Mouse (Mus musculus) hindbrain, embryonic 10.5 days (tissue): ENCODE results near the gene Hint1. TPM values are rescaled to one million over a fixed set of nuclear protein-coding genes. Genes with fewer than 3 reads are reported as not detected.

Experiments used
- DNase-seq: peaks from one replicate; pipeline ENCODE4 v3.0.0-alpha.2; 2017; ENCODE audit warnings: low spot score
- H3K27ac ChIP-seq: fragments of 300-500 bp; sonication (generic); 2 replicates; pipeline ENCODE4 v1.5.1; 2016; ENCODE audit warnings: mild to moderate bottlenecking, moderate library complexity
- H3K27me3 ChIP-seq: fragments of 300-500 bp; sonication (generic); 2 replicates; pipeline ENCODE4 v1.6.1; 2016; ENCODE audit warnings: mild to moderate bottlenecking; ENCODE audit not compliant: poor library complexity, insufficient read depth, severe bottlenecking
- H3K36me3 ChIP-seq: fragments of 300-500 bp; sonication (generic); 2 replicates; pipeline ENCODE4 v1.6.1; 2016; ENCODE audit warnings: mild to moderate bottlenecking, moderate library complexity
- H3K4me1 ChIP-seq: fragments of 300-500 bp; sonication (generic); replicated peaks from 2 replicates; pipeline ENCODE4 v1.6.1; 2016; ENCODE audit warnings: mild to moderate bottlenecking
- H3K4me3 ChIP-seq: fragments of 300-500 bp; sonication (generic); 2 replicates; pipeline ENCODE4 v1.5.1; 2016; ENCODE audit warnings: mild to moderate bottlenecking, moderate library complexity
- H3K9me3 ChIP-seq: fragments of 300-500 bp; sonication (generic); 2 replicates; pipeline ENCODE4 v1.6.1; 2016; ENCODE audit warnings: mild to moderate bottlenecking, moderate library complexity
- WGBS: fragments of 180-500 bp; shearing (Covaris S2); methylation state at CpG from one replicate; pipeline ENCODE4 v1.1.7; 2016; 5-methylcytosine and 5-hydroxymethylcytosine counted together
- polyA plus RNA-seq: library from polyadenylated mRNA; unstranded; fragments of >200 nt; fragmentation: Nextera tagmentation; extraction: Ambion mirVana; gene quantifications from 2 replicates; pipeline ENCODE4 v1.2.1, GENCODE M21; 2016

Gene Hint1
- polyA plus RNA-seq, 1 experiment from 2014 or later: 627 TPM

DNA sequence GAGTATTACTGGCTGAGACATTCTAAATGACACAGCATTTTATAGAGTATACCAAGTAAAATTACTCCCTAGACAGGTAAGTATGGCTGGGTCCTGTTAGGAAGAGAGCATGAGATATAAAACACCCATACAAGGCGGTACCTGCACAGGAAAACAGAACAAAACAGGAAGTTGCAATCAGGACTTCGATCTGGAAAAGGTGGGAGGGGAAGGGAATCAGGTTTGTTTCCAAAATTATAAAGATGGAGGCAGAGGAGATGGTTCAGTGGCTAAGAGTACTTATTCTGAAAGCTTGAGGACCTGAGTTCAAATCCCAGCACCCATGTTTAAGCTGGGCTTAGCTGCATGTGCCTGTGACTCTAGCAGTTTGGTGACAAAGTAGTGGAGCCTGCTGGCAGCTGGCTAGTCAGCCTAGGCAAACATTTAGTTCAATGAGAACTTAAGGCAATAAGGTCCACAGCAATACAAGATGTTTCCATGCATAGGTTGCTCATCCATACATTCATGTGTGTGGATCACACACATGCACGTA, 1.8 kb downstream of the Hint1 start:
- H3K27me3 ChIP-seq: no peaks in the 10 kb centered on the region
- no peak overlapping the region for H3K27ac ChIP-seq
- WGBS: 87% methylated on average over 3 of the region's 3 CpGs
- peaks cover 36% of the 10 kb centered on the region for H3K4me1 ChIP-seq
- H3K9me3 ChIP-seq: no peaks in the 10 kb centered on the region
- no peak for DNase-seq
- H3K36me3 ChIP-seq: peaks cover 50% of the 10 kb centered on the region
- H3K4me3 ChIP-seq: peak overlapping the region; percentile 93

DNA sequence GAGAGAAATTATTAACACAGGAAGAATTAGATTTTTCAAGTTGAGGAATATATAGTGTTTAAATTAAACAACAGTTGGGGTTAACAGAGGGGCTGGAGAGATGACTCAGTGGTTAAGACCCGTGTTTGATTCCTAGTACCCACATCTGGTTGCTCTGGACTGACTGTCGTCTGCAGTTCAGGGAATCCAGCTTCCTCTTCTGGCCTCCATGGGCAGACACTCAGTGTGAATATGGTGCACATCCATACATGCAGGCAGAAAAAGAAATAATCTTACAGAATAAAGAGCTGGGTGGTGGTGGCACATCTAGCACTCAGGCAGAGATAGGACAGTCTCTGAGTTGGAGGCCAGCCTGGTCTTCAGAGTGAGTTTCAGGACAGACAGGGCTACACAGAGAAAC, 2.3 kb downstream of the Hint1 start:
- WGBS: 87% methylated on average over 2 of the region's 2 CpGs
- no peaks in the 10 kb centered on the region for H3K9me3 ChIP-seq
- peak overlapping the region; percentile 8; the same call in 1 of the 2 replicates for H3K27ac ChIP-seq

GRCm38 (mm10) chr11:54869318-54869717, 3.1 kb downstream of the Hint1 start:
- WGBS: 91% methylated on average over 3 of the region's 3 CpGs
- Histone ChIP-seq H3K27me3 (no peaks in the 10 kb centered on the region), H3K4me3 (no peak overlapping the region), H3K4me1 (peaks cover 36% of the 10 kb centered on the region), H3K27ac (no peak overlapping the region), H3K36me3 (peaks cover 63% of the 10 kb centered on the region), H3K9me3 (no peaks in the 10 kb centered on the region)
- DNase-seq: no peak

More for the DNA sequence above, 2.3 kb downstream of the Hint1 start:
- peaks cover 54% of the 10 kb centered on the region for H3K36me3 ChIP-seq
- no peak for DNase-seq
- peak overlapping the region; percentile 93 for H3K4me3 ChIP-seq
- H3K27me3 ChIP-seq: no peaks in the 10 kb centered on the region
- peaks cover 36% of the 10 kb centered on the region for H3K4me1 ChIP-seq

- 83% methylated on average over 7 of the region's 7 CpGs for WGBS
- Histone ChIP-seq H3K4me3 (no peak overlapping the region), H3K27me3 (no peaks in the 10 kb centered on the region), H3K36me3 (peaks cover 74% of the 10 kb centered on the region), H3K9me3 (no peaks in the 10 kb centered on the region), H3K4me1 (peaks cover 25% of the 10 kb centered on the region), H3K27ac (no peak overlapping the region)
- DNase-seq: no peak
These were observed 5.8 kb downstream of the Hint1 start for GRCm38 (mm10) chr11:54871831-54872537.

- Histone ChIP-seq H3K27me3 (no peaks in the 10 kb centered on the region), H3K4me3 (no peak overlapping the region), H3K9me3 (no peaks in the 10 kb centered on the region), H3K4me1 (peaks cover 4% of the 10 kb centered on the region), H3K27ac (no peak overlapping the region), H3K36me3 (peaks cover 43% of the 10 kb centered on the region)
- DNase-seq: no peak
- WGBS: 83% methylated on average over 5 of the region's 5 CpGs
These were observed 9.8 kb downstream of the Hint1 start for GRCm38 (mm10) chr11:54876031-54876430.

DNA sequence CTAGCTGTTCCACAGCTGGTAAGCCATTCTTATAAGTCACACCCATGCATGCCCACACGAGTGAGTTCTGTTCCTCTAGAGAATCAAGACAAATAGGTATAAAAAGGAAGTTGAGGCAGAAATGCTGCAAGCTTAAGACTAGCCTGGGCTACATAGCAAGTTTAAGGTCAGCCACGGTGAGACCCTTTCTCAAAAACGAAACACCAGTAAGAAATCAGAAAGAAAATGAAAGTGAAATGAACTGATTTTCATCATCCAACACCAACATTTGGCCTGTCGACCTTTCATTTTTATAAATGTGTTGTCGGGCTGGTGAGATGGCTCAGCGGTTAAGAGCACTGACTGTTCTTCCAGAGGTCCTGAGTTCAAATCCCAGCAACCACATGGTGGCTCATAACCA, 12.7 kb downstream of the Hint1 start:
- H3K27me3 ChIP-seq: no peaks in the 10 kb centered on the region
- H3K27ac ChIP-seq: no peak overlapping the region
- no peak for DNase-seq
- peaks cover 17% of the 10 kb centered on the region for H3K4me1 ChIP-seq
- no peaks in the 10 kb centered on the region for H3K9me3 ChIP-seq
- 83% methylated on average over 6 of the region's 6 CpGs for whole genome bisulfite sequencing
- H3K4me3 ChIP-seq: no peak overlapping the region
- H3K36me3 ChIP-seq: peaks cover 15% of the 10 kb centered on the region

DNA sequence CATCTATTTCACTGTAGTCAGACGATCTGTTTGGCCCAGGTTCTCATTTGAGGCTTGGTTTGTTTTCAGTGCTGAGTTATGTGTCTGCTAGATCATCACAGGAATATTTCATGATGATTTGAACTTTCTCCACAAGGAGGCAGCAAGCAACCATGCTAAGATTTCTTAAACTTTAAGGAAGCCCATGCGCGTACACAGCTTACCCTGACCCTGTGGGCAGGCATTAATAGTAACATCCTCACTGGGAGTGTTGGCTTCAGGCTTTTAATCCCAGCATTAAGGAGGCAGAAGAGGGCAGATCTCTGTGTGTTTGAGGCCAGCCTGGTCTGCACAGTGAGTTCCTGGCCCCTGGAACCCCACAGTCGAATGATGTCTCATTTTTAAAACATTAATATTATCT, 13.3 kb downstream of the Hint1 start:
- Histone ChIP-seq H3K4me3 (no peak overlapping the region), H3K27ac (no peak overlapping the region), H3K9me3 (no peaks in the 10 kb centered on the region), H3K27me3 (no peaks in the 10 kb centered on the region), H3K36me3 (peaks cover 9% of the 10 kb centered on the region), H3K4me1 (peaks cover 18% of the 10 kb centered on the region)
- WGBS: 43% methylated on average over 4 of the region's 4 CpGs
- DNase-seq: no peak

DNA sequence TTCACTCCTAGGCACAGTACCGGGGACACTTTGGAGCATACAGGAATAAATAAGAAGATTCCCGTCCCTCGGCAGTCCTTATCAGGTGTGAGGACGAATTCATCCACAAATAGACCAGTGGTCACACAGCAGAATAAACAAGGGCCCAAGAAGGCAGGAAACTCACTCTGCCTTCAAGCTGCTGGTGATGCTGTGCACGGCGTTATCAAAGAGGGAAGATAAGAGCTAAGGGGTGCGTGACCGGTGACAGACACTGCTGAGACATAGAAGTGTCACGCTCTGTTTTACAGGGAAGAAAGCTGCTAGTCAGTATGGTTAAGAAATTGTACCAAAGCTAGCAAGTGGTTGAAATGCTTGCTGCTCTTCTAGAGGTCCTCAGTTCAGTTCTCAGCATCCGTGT, 13.7 kb downstream of the Hint1 start:
- H3K4me3 ChIP-seq: no peak overlapping the region
- no peaks in the 10 kb centered on the region for H3K27me3 ChIP-seq
- peaks cover 23% of the 10 kb centered on the region for H3K4me1 ChIP-seq
- H3K36me3 ChIP-seq: peaks cover 4% of the 10 kb centered on the region; the same call in 1 of the 2 replicates
- no peak overlapping the region for H3K27ac ChIP-seq
- WGBS: 80% methylated on average over 10 of the region's 10 CpGs
- DNase-seq: no peak
- no peaks in the 10 kb centered on the region for H3K9me3 ChIP-seq

DNA sequence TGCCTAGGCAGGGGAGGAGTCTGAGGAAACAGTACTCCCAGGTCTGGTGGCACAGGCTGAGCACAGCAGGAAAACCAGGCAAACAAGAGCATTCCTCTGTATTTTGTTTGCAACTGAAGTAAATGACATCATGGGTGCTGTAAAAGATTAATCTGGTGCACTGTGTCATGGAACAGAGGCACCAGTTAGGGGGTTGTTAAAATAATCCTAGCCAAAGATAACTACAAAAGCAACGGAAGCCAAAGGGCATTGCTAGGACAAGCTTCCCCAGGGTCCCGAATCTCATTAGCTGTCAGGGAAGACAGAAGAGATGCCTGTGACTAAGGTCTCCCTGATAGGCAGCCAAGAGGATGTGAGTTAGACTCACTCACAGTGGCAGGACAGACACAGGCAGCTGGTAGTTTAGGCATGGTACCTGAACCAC, 14.9 kb downstream of the Hint1 start:
- no peak for DNase-seq
- peaks cover 29% of the 10 kb centered on the region for H3K4me1 ChIP-seq
- H3K9me3 ChIP-seq: no peaks in the 10 kb centered on the region
- no peak overlapping the region for H3K4me3 ChIP-seq
- 14% methylated on average over 2 of the region's 2 CpGs for WGBS
- no peaks in the 10 kb centered on the region for H3K27me3 ChIP-seq
- H3K36me3 ChIP-seq: no peaks in the 10 kb centered on the region
- H3K27ac ChIP-seq: no peak overlapping the region

DNA sequence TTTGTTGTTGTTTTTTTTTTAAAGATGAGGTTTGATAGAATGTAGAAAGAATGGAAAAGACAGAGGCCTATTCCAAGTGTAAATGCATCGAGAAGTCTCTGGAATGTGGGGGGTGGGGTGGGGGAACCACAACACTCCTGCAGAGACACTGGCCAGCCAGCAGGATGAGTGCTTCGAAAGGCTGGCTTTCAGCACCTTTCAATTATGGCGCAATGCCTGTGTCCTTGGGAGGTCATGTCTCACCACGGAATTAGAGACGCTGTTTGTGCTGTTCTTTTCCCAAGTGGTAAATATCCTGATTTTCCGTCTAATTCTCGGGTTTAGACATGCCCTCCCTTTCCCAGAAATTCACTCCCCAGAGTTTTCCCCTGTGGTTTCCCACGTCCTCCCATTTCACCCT, 16.5 kb downstream of the Hint1 start:
- 38% methylated on average over 8 of the region's 8 CpGs for WGBS
- Histone ChIP-seq H3K9me3 (no peaks in the 10 kb centered on the region), H3K4me1 (peaks cover 29% of the 10 kb centered on the region), H3K36me3 (no peaks in the 10 kb centered on the region), H3K27me3 (no peaks in the 10 kb centered on the region), H3K27ac (no peak overlapping the region), H3K4me3 (no peak overlapping the region)
- DNase-seq: no peak

DNA sequence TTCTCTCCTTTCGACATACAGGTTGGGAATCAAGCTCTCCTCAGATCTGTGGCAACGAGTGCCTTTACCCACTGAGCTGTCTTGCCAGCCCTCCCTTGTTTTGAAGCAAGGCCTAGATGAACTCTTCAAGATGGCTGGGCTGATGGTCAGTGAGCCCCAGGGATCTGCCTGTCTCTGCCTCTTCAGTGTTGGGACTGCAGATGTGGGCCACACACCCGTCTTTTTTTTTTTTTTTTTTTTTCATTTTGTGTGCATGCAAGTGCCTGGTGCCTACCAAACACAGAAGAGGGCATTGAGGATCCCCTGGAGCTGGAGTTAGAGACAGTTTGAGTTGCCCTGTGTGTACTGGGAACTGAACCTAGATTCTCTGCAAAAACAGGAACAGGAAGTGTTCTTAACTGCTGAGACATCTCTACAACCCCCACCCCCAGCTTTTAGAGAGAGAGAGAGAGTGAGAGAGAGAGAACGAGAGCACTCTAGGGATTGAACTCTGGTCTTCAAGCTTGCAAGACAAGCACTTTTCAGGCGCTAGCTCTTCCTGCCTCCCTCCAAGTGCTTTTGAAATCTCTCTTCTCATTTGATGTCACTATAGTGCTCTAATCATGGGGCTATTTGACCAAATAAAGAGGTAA, 18.1 kb downstream of the Hint1 start:
- Histone ChIP-seq H3K27ac (peak overlapping the region; percentile 43; the same call in 1 of the 2 replicates), H3K27me3 (no peaks in the 10 kb centered on the region), H3K4me3 (no peak overlapping the region), H3K4me1 (peaks cover 29% of the 10 kb centered on the region), H3K36me3 (no peaks in the 10 kb centered on the region), H3K9me3 (no peaks in the 10 kb centered on the region)
- 72% methylated on average over 5 of the region's 5 CpGs for WGBS
- DNase-seq: no peak

- Histone ChIP-seq H3K4me1 (peaks cover 29% of the 10 kb centered on the region), H3K9me3 (no peaks in the 10 kb centered on the region), H3K36me3 (no peaks in the 10 kb centered on the region), H3K27me3 (no peaks in the 10 kb centered on the region), H3K27ac (peak overlapping the region; percentile 43), H3K4me3 (no peak overlapping the region)
- WGBS: 16% methylated on average over 5 of the region's 5 CpGs
- peak; percentile 38 for DNase-seq
These were observed 18.8 kb downstream of the Hint1 start for GRCm38 (mm10) chr11:54884937-54885336.

- no peak overlapping the region for H3K4me3 ChIP-seq
- H3K27ac ChIP-seq: no peak overlapping the region; the same call in 1 of the 2 replicates
- no peaks in the 10 kb centered on the region for H3K36me3 ChIP-seq
- no peaks in the 10 kb centered on the region for H3K27me3 ChIP-seq
- WGBS: 91% methylated on average over 2 of the region's 2 CpGs
- no peaks in the 10 kb centered on the region for H3K9me3 ChIP-seq
- peaks cover 29% of the 10 kb centered on the region for H3K4me1 ChIP-seq
- DNase-seq: no peak
These were observed 19.2 kb downstream of the Hint1 start for GRCm38 (mm10) chr11:54885406-54885805.
